In the genomic region with DNA sequence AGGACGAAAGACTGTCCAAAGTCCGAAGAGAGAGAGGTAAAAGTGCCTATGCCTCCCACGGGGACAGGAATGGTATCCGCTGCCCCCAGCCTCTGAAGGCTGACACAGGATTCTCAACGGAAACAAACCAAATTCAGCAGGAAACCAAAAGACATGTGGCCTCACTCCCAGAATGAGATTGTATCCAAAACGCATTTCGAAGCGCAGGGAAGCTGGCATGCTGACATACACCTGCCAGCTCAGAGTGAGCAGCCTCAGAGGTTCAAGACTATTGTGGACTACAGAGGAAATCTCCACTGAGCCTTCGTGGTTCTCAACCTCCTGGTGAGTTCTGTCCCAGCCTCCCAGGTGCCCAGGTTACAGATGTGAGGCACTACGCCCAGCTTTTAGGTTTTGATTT, we compare ENCODE assay signal across 15 mouse cellular contexts. TPM values are rescaled to one million over a fixed set of nuclear protein-coding genes. Genes with fewer than 3 reads are reported as not detected.
"Had no signal": no experiment of that assay in that cellular context is flagged by ENCODE, and none has a peak within 500 bp of the region (broad histone marks: within the 10 kb centered on the region; RNA-seq: fewer than 3 reads in every experiment).

No protein-coding gene starts in this region.

- H3K9me3 ChIP-seq: kidney, embryonic 15.5 days; limb, embryonic 12.5 days; lung, embryonic 15.5 days; midbrain, embryonic 12.5 days had no signal

- H3K4me2 ChIP-seq: kidney, embryonic 15.5 days; limb, embryonic 12.5 days; liver, embryonic 13.5 days; lung, embryonic 15.5 days; midbrain, embryonic 12.5 days had no signal

- DNase-seq: kidney, postnatal 14 days; layer of hippocampus, adult 9-11 months; layer of hippocampus, postnatal 36 days; liver; liver, embryonic 13.5 days; liver, postnatal 0 days; right cerebral cortex, adult 18-20 months; right cerebral cortex, postnatal 25 days; thymus, postnatal 4 days had no signal

- H3K4me3 ChIP-seq: kidney, embryonic 15.5 days; limb, embryonic 12.5 days; liver, embryonic 13.5 days; lung, embryonic 15.5 days; midbrain, embryonic 12.5 days had no signal

- H3K36me3 ChIP-seq: kidney, embryonic 15.5 days; limb, embryonic 12.5 days; liver, embryonic 13.5 days; lung, embryonic 15.5 days; midbrain, embryonic 12.5 days had no signal

- H3K27me3 ChIP-seq: kidney, embryonic 15.5 days; limb, embryonic 12.5 days; liver, embryonic 13.5 days; lung, embryonic 15.5 days; midbrain, embryonic 12.5 days had no signal

- H3K27ac ChIP-seq: kidney, embryonic 15.5 days; limb, embryonic 12.5 days; liver, embryonic 13.5 days; lung, embryonic 15.5 days; midbrain, embryonic 12.5 days; stomach, postnatal 0 days had no signal

- H3K4me1 ChIP-seq: kidney, embryonic 15.5 days; limb, embryonic 12.5 days; liver, embryonic 13.5 days; lung, embryonic 15.5 days; midbrain, embryonic 12.5 days had no signal

- ATAC-seq: liver, postnatal 0 days; midbrain, embryonic 16.5 days had no signal

- H3K9ac ChIP-seq: kidney, embryonic 15.5 days; limb, embryonic 12.5 days; liver, embryonic 13.5 days; liver, postnatal 0 days; lung, embryonic 15.5 days; midbrain, embryonic 12.5 days had no signal

RNA-seq across cellular contexts. Expression of a gene that starts 29.0 kb away (rescaled TPM):
- polyA plus RNA-seq: liver, postnatal 0 days had no signal
